Mouse (Mus musculus) cortical plate, adult 2 months (tissue): ENCODE results near the gene Cyp2e1. TPM values are rescaled to one million over a fixed set of nuclear protein-coding genes. Genes with fewer than 3 reads are reported as not detected.
"Not testable (repeated sequence)": the region's sequence is repeated elsewhere in the genome, so short reads cannot be mapped to it uniquely, and the experiment has no call there.

Experiments used
- H3K27ac ChIP-seq: fragments of 200-500 bp; 2 replicates; pipeline ENCODE4 v1.5.1; 2012; ENCODE audit warnings: low read length, control low read depth, inconsistent platforms; ENCODE audit not compliant: insufficient read depth
- H3K4me1 ChIP-seq: fragments of 200-500 bp; 2 replicates; pipeline ENCODE4 v1.6.1; 2011; ENCODE audit warnings: low read length; ENCODE audit not compliant: control insufficient read depth, insufficient read depth
- H3K4me3 ChIP-seq: fragments of 200-500 bp; 2 replicates; pipeline ENCODE4 v1.5.1; 2011; ENCODE audit warnings: mild to moderate bottlenecking, low read length, control low read depth; ENCODE audit not compliant: insufficient read depth
- CTCF ChIP-seq: fragments of 200-500 bp; IDR thresholded peaks from 2 replicates; pipeline ENCODE4 v1.5.1; 2011; ENCODE audit warnings: mild to moderate bottlenecking, control low read depth, low read length; ENCODE audit not compliant: insufficient read depth; ENCODE audit errors: extremely low read depth
- POLR2A ChIP-seq: fragments of 200-500 bp; IDR thresholded peaks from 2 replicates; pipeline ENCODE4 v1.6.1; 2011; ENCODE audit warnings: mild to moderate bottlenecking, low read length, control low read depth; ENCODE audit not compliant: insufficient read depth; ENCODE audit errors: extremely low read depth
- polyA plus RNA-seq: library from polyadenylated mRNA; depleted of rRNA; stranded (reverse); fragments of >200 nt; gene quantifications from 2 replicates; pipeline ENCODE4 v1.2.3, GENCODE M21; 2012

Gene Cyp2e1
- polyA plus RNA-seq, 1 experiment: 0.15 TPM

DNA sequence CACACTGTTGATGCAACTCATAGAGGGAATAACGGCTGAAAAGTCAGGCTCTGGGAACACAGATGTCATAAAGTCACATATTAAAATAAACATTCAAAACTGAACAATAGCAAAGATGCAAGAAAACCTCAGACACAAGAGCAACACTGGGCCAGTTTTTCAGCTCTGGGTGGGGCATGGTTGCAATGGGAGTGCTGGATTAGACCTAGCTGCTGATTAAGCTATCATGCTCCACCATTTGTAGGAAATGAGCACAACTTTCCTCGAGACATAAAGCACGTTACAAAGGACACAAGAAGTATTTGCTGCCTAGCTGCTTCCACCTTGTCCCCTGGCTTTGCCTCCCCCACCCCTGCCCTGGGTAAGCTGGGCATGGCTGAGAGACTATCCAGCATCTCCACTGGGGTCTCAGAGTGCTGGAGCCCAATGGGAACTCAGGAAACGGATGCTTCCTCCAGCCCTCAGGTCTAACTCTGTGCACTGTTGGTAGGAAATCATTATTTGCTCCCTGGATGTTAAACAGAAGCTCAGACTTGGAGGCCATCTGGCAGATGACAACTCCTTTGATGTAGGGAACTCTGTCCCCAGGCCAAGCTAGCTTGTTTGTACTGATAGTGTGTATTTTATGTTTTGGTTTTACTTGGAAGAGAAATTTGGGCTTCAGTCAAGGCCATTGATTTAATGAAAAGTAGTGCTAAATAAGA is 7.2 kb upstream of the Cyp2e1 start:
- H3K27ac ChIP-seq: no peak overlapping the region
- TF ChIP-seq POLR2A (no peak), CTCF (no peak)
- no peak overlapping the region for H3K4me3 ChIP-seq
- H3K4me1 ChIP-seq: no peaks in the 10 kb centered on the region

DNA sequence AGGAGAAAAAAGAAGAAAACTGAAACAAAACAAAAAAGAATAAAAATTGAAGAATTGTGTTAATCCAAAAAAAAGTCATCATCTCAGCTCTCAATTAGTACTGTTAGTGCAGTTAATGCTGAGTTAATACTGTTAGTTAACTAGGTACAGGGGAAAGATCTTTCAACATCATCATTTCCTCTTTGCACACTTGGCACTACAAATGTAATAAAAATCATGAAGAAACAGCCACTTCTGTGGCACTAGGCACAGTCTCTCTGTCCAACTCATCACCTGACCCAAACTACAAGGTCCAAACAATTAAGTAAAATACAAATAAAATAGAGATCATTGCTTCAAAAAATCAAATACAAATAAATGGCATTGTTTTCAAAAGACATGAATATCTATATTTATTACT is 2.9 kb upstream of the Cyp2e1 start:
- TF ChIP-seq CTCF: no peak
- no peak for TF ChIP-seq POLR2A
- Histone ChIP-seq H3K4me1 (no peaks in the 10 kb centered on the region), H3K27ac (no peak overlapping the region), H3K4me3 (no peak overlapping the region)

DNA sequence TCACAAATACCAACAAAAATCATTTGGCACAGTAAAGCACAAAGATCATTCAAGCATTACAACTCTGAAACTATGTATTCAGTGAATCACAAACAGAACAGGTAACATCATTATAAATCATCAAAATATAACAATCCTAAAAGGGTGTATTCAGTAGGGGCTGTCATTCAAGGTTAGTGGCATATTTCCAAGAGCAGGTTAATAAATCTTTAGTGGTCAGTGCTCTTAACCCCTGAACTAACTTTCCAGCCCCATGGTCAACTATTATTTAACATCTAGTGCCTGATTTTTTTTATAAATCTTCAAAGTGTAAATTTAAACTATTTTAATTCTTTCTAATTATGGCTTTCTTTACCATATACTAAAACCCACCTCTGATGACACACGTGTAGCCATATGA is 1.9 kb downstream of the Cyp2e1 start:
- H3K4me3 ChIP-seq, H3K4me1 ChIP-seq, H3K27ac ChIP-seq: not testable (repeated sequence)

DNA sequence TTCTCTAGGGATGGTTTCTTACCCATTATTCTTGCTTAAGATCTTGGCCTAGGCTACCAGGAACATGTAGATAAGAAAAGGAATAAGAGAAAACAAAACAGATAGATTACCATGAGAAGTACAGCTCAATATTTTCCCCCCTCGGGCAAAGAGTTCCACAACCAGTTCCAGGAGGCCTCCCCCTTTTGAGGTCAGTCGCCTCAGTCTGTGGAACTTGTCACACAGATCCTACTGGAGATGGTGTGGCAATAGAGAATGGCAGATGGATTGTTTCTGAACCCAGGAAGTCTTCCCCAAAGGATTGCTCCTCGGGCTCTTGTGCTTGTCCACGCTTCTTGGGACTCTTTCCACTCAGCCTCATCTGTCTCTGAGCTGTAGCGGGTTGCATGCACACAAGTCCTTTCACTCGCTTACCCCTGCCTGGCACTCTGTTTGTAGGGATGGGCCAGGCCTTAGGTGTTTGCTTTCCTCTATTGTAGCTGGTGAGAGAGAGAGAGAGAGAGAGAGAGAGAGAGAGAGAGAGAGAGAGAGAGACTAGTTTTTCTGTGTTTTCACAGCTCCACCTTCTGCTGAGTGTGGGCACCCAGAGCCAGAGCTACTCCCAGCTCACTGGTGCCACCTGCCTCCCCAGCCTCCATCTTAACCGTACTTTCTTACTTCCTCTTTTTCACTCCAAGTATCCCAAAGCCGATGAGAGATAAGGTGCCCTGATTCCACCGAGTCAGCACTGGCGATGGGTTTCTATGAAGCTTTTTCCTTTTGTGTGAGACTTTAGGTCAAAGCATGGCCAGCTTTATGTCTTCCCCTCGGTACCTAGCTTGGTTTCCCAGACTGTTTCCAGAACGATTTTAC is 2.6 kb downstream of the Cyp2e1 start:
- H3K4me3 ChIP-seq: no peak overlapping the region
- no peak for TF ChIP-seq POLR2A
- no peak for TF ChIP-seq CTCF
- H3K4me1 ChIP-seq: no peaks in the 10 kb centered on the region
- no peak overlapping the region for H3K27ac ChIP-seq

DNA sequence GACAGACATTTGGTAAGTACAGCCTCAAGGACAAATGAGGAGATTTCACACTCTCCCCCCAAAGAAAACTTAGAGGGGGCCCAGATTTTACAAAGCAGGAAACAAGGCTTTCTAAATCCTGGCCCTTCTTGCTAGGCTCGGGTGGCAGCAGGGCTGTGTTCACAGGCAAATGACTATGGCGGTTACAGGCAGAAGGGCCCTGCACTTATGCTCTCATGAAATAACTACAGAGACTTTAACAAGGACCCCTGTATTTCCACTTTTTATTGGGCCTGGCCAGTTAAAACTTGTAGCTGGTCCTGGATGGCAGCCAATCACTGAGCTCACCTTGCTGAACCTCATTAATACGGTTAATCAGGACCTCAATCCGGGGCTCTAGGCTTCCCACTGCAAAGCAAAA is 17.0 kb downstream of the Cyp2e1 start:
- no peaks in the 10 kb centered on the region for H3K4me1 ChIP-seq

DNA sequence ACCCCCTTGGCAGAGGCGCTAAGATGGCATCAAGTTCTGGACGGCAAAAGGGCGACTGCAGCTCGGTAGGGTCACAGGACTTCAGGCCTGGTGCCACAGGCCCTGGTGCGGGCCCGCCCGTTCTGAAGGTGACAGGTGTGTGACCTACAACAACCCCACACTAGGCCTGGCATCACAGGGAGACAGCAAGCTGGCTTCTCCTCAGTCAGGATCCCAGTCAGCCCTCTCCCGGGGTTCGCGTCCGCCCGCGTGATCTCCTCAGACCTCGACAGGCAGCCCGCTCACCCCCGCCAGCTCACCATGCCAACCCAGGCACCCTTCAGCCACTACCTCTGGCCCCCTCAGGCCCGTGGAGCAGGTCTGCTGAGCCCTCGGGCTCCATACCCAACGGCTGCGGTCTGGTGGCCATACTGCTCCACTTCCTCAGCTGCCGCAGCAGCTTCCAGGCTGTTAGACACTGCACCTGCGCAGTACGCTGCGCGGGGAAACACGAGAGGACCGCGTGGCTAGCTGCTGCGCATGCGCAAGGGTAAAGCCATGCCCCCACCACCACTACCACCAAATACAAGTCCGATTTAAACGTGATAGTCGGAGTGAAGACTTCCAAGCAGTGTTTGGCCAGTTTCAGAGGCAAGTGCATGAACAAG is 24.0 kb downstream of the Cyp2e1 start, which contains the start of gene Syce1:
Syce1 (minus strand) TSS at position 447 of the 647 bp plus-strand sequence.
- Histone ChIP-seq H3K27ac (no peak within 1 kb of the TSS), H3K4me3 (no peak within 1 kb of the TSS), H3K4me1 (no peaks in the 10 kb centered on the region)
- TF ChIP-seq CTCF: no peak
- TF ChIP-seq POLR2A: no peak

More for the DNA sequence above, 17.0 kb downstream of the Cyp2e1 start:
- TF ChIP-seq POLR2A (no peak), CTCF (no peak)
- no peak overlapping the region for H3K4me3 ChIP-seq
- no peak overlapping the region for H3K27ac ChIP-seq

DNA sequence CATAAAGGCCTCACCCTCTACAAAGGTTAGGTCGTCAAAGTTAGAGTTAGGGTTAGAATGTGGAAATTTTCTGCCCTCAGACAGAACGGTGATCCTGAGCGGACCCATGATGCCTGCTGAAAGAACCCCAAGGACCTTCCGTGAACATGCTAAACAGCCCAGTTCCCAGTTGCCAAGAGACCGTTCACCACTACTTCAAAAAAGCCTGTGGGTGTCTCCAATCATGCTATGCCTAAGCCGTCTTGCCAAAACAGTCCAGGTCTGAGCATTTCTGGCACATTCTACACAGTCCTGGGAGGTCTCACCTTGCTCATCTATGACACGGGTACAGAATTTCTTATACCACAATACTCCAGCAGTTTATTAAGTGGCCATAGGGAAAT is 24.5 kb downstream of the Cyp2e1 start:
- no peak for TF ChIP-seq POLR2A
- no peaks in the 10 kb centered on the region for H3K4me1 ChIP-seq
- no peak overlapping the region for H3K27ac ChIP-seq
- no peak overlapping the region for H3K4me3 ChIP-seq

DNA sequence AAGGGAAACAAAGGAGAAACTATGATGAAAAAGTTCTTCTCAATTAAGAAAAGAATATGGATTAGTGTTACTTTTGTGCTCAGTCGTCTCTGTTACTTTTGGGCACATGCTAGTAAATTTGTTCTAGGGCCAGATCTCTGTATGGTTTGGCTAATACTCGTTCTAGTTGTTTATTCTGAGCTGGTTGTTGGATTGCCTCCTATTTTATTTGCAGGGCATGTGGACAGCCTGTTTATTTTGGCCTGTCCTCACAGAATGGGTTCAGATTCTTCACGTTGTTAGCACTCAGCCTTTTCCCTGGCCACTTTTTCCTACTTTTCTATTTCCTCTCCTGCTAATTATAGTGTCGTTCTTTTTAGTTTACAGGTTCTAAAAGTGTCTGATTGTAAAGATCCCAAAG is 30.0 kb downstream of the Cyp2e1 start:
- H3K4me3 ChIP-seq: no peak overlapping the region
- no peak for TF ChIP-seq CTCF
- no peak for TF ChIP-seq POLR2A
- H3K4me1 ChIP-seq: no peaks in the 10 kb centered on the region
- H3K27ac ChIP-seq: no peak overlapping the region

DNA sequence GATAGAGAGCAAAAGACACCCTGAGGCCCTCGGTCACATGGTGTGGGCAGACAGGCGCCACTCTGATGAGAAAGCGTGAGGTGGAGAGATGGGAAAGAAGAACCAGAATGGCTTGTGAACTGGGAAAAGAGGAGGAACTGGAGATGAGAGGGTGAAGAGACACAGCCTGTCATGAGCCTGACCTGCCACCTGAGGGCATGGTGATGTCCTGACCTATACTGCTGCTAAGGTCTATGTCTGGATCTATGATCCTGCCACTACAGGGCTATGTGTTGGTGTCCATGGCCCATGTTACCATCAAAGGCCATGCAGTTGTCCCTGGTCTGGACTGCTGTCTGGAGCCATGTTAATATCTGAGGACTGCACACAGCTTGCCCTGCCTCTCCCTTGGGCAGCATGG is 34.1 kb downstream of the Cyp2e1 start:
- H3K27ac ChIP-seq: no peak overlapping the region
- TF ChIP-seq CTCF (no peak), POLR2A (no peak)
- no peak overlapping the region for H3K4me3 ChIP-seq
- H3K4me1 ChIP-seq: no peaks in the 10 kb centered on the region

DNA sequence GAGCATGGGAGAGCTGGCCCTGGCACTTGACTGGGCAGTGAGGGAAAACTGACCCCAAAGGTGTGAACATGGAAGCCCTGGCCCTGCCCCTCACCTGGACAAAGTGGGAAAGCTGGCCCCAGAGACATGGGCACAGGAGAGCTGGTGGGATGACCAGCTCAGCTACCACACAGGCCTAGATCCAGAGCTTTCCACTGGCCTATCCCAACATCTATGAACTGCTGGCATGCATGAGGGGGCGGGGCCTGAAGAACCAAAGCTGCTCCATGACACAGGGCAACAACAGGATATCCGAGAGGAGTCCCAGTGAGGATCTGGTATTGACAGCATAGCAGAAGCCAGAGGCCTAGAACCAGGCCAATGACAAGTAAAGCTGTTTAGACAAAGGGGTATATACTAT is 34.7 kb downstream of the Cyp2e1 start:
- Histone ChIP-seq H3K4me1 (no peaks in the 10 kb centered on the region), H3K4me3 (no peak overlapping the region), H3K27ac (no peak overlapping the region)
- TF ChIP-seq POLR2A (no peak), CTCF (no peak)
